Mouse (Mus musculus): ENCODE measurements around the gene Fkbp9. TPM values are rescaled to one million over a fixed set of nuclear protein-coding genes. Genes with fewer than 3 reads are reported as not detected.
A peak's percentile ranks its signal among the peaks of the same experiment; 100 is the strongest.
"Not testable (repeated sequence)": the region's sequence is repeated elsewhere in the genome, so short reads cannot be mapped to it uniquely, and the experiment has no call there.

Gene Fkbp9
- polyA plus RNA-seq, 1 experiment: 11.8 TPM

- DNase-seq (ENCODE audit: low read depth, low spot score): no peak
- WGBS: 88% methylated on average over 10 of the region's 10 CpGs
Measured at GRCm38 (mm10) chr6:56835532-56835931, 3.7 kb downstream of the Fkbp9 start.

- WGBS: 95% methylated on average over 12 of the region's 12 CpGs
- no peak for DNase-seq (ENCODE audit: low read depth, low spot score)
Measured at GRCm38 (mm10) chr6:56837166-56837565, 5.3 kb downstream of the Fkbp9 start.

- no peak for DNase-seq (ENCODE audit: low read depth, low spot score)
- 86% methylated on average over 3 of the region's 3 CpGs for WGBS
Measured at GRCm38 (mm10) chr6:56837621-56838020, 5.8 kb downstream of the Fkbp9 start.

GRCm38 (mm10) chr6:56843229-56843628, 11.4 kb downstream of the Fkbp9 start:
- 84% methylated on average over 3 of the region's 3 CpGs for WGBS

GRCm38 (mm10) chr6:56844365-56844764, 12.5 kb downstream of the Fkbp9 start:
- DNase-seq (ENCODE audit: low read depth, low spot score): no peak
- WGBS: 96% methylated on average over 2 of the region's 2 CpGs

More at GRCm38 (mm10) chr6:56843229-56843628, 11.4 kb downstream of the Fkbp9 start:
- DNase-seq (ENCODE audit: low read depth, low spot score): no peak

- 89% methylated on average over 3 of the region's 3 CpGs for WGBS
- no peak for DNase-seq (ENCODE audit: low read depth, low spot score)
Measured at GRCm38 (mm10) chr6:56848974-56849373, 17.1 kb downstream of the Fkbp9 start.

- 73% methylated on average over 7 of the region's 7 CpGs for WGBS
- no peak for DNase-seq (ENCODE audit: low read depth, low spot score)
Measured at GRCm38 (mm10) chr6:56850315-56850714, 18.5 kb downstream of the Fkbp9 start.

GRCm38 (mm10) chr6:56854803-56855202, 22.9 kb downstream of the Fkbp9 start:
- no peak for DNase-seq (ENCODE audit: low read depth, low spot score)
- WGBS: 89% methylated on average over 8 of the region's 8 CpGs

- no peak for DNase-seq (ENCODE audit: low read depth, low spot score)
- WGBS: 53% methylated on average over 5 of the region's 5 CpGs
Measured at GRCm38 (mm10) chr6:56856748-56857147, 24.9 kb downstream of the Fkbp9 start.

GRCm38 (mm10) chr6:56860205-56860848, 28.5 kb downstream of the Fkbp9 start:
- peak; percentile 48 for DNase-seq (ENCODE audit: low read depth, low spot score)
- 63% methylated on average over 8 of the region's 8 CpGs for WGBS

GRCm38 (mm10) chr6:56866899-56867298, 35.0 kb downstream of the Fkbp9 start:
- 74% methylated on average over 1 of the region's 1 CpGs for WGBS
- DNase-seq (ENCODE audit: low read depth, low spot score): not testable (repeated sequence)

- DNase-seq (ENCODE audit: low read depth, low spot score): no peak
- 78% methylated on average over 8 of the region's 8 CpGs for WGBS
Measured at GRCm38 (mm10) chr6:56868565-56868964, 36.7 kb downstream of the Fkbp9 start.

GRCm38 (mm10) chr6:56870027-56870426, 38.2 kb downstream of the Fkbp9 start:
- DNase-seq (ENCODE audit: low read depth, low spot score): no peak
- 81% methylated on average over 2 of the region's 2 CpGs for whole genome bisulfite sequencing

GRCm38 (mm10) chr6:56876870-56877269, 45.0 kb downstream of the Fkbp9 start:
- WGBS: 48% methylated on average over 4 of the region's 4 CpGs
- DNase-seq (ENCODE audit: low read depth, low spot score): peak; percentile 39

- WGBS: 91% methylated on average over 8 of the region's 8 CpGs
- no peak for DNase-seq (ENCODE audit: low read depth, low spot score)
Measured at GRCm38 (mm10) chr6:56877985-56878384, 46.1 kb downstream of the Fkbp9 start.

GRCm38 (mm10) chr6:56879352-56879955, 47.6 kb downstream of the Fkbp9 start:
- DNase-seq (ENCODE audit: low read depth, low spot score): no peak

GRCm38 (mm10) chr6:56888561-56888960, 56.7 kb downstream of the Fkbp9 start:
- WGBS: 87% methylated on average over 6 of the region's 6 CpGs
- DNase-seq (ENCODE audit: low read depth, low spot score): no peak

More at GRCm38 (mm10) chr6:56879352-56879955, 47.6 kb downstream of the Fkbp9 start:
- WGBS: 14% methylated on average over 1 of the region's 1 CpGs

- no peak for DNase-seq (ENCODE audit: low read depth, low spot score)
- 93% methylated on average over 2 of the region's 2 CpGs for WGBS
Measured at GRCm38 (mm10) chr6:56890762-56891161, 58.9 kb downstream of the Fkbp9 start.

- WGBS: 44% methylated on average over 3 of the region's 3 CpGs
- DNase-seq (ENCODE audit: low read depth, low spot score): no peak
Measured at GRCm38 (mm10) chr6:56899601-56900000, 67.7 kb downstream of the Fkbp9 start.

- DNase-seq (ENCODE audit: low read depth, low spot score): no peak
- 30% methylated on average over 3 of the region's 3 CpGs for WGBS
Measured at GRCm38 (mm10) chr6:56901336-56901735, 69.5 kb downstream of the Fkbp9 start.

GRCm38 (mm10) chr6:56901824-56902386, 70.0 kb downstream of the Fkbp9 start:
- 12% methylated on average over 12 of the region's 12 CpGs for WGBS
- DNase-seq (ENCODE audit: low read depth, low spot score): peak; percentile 94

Measured in large intestine, adult 2 months (tissue).